Comparison of ENCODE assay signal across 13 mouse cellular contexts in genomic region chr6:16487015-16487630, GRCm38 (mm10).
DNase-seq lines count a peak whose midpoint lies in the region; ATAC-seq lines count a peak whose summit lies in the region.
"Had no signal": no experiment of that assay in that cellular context is flagged by ENCODE, and none has a peak within 500 bp of the region (broad histone marks: within the 10 kb centered on the region; RNA-seq: fewer than 3 reads in every experiment).

No protein-coding gene starts in this region.

- H3K4me2 ChIP-seq in hindbrain, embryonic 15.5 days = no peak overlapping the region
- H3K4me2 ChIP-seq in hindbrain, embryonic 12.5 days (replicated peaks) = no peak overlapping the region
- H3K4me2 ChIP-seq: kidney, embryonic 15.5 days; neural tube, embryonic 13.5 days had no signal

- ATAC-seq in hindbrain, embryonic 15.5 days (ENCODE audit: low FRiP score, low read depth) = peak; percentile 81; the same call in 1 of the 2 replicates
- ATAC-seq in hindbrain, embryonic 12.5 days (ENCODE audit: low FRiP score) = no peak
- no peak for ATAC-seq in erythroid progenitor cell, adult 5-6 weeks (replicated peaks; ENCODE audit: low FRiP score, poor library complexity, severe bottlenecking)
- ATAC-seq in monocyte, adult 5-6 weeks (replicated peaks; ENCODE audit: insufficient number of reproducible peaks, low FRiP score, low TSS enrichment, poor library complexity, severe bottlenecking) = no peak
- ATAC-seq: CD4-positive, CD25-positive, alpha-beta regulatory T cell, adult 4 months had no signal

- no peaks in the 10 kb centered on the region for H3K4me1 ChIP-seq in hindbrain, embryonic 15.5 days (replicated peaks)
- H3K4me1 ChIP-seq in hindbrain, embryonic 12.5 days = no peaks in the 10 kb centered on the region
- H3K4me1 ChIP-seq: kidney, embryonic 15.5 days had no signal

- H3K4me3 ChIP-seq in hindbrain, embryonic 15.5 days = no peak overlapping the region
- no peak overlapping the region for H3K4me3 ChIP-seq in hindbrain, embryonic 12.5 days
- H3K4me3 ChIP-seq: kidney, embryonic 15.5 days; neural tube, embryonic 13.5 days had no signal

- H3K36me3 ChIP-seq in hindbrain, embryonic 15.5 days = no peaks in the 10 kb centered on the region
- no peaks in the 10 kb centered on the region for H3K36me3 ChIP-seq in hindbrain, embryonic 12.5 days
- H3K36me3 ChIP-seq: kidney, embryonic 15.5 days; neural tube, embryonic 13.5 days had no signal

- intact Hi-C loops in left cerebral cortex, postnatal 36 days (cut with DNase I) = no loop called here

- 81% methylated on average over 8 of the region's 8 CpGs for WGBS in hindbrain, embryonic 15.5 days
- 86% methylated on average over 8 of the region's 8 CpGs for WGBS in hindbrain, embryonic 12.5 days

- peak; percentile 10 for DNase-seq in cerebellum, adult 11-12 months
- DNase-seq in frontal cortex, postnatal 10 days (ENCODE audit: low spot score in 2 of 2) = peak; percentile 18
- peak; percentile 26 to 57 for DNase-seq in left cerebral cortex, postnatal 36 days (ENCODE audit: low spot score in 2 of 2)
- DNase-seq in adrenal gland, adult 8-10 months = no peak
- DNase-seq: embryo, embryonic 11 days; lung, postnatal 4 days had no signal

- H3K9me3 ChIP-seq in hindbrain, embryonic 15.5 days = no peaks in the 10 kb centered on the region
- no peaks in the 10 kb centered on the region for H3K9me3 ChIP-seq in hindbrain, embryonic 12.5 days (replicated peaks)
- H3K9me3 ChIP-seq: kidney, embryonic 15.5 days; neural tube, embryonic 13.5 days had no signal

- no peaks in the 10 kb centered on the region for H3K27me3 ChIP-seq in hindbrain, embryonic 15.5 days
- no peaks in the 10 kb centered on the region for H3K27me3 ChIP-seq in hindbrain, embryonic 12.5 days
- H3K27me3 ChIP-seq: kidney, embryonic 15.5 days; neural tube, embryonic 13.5 days had no signal

- no peak overlapping the region for H3K9ac ChIP-seq in hindbrain, embryonic 15.5 days
- no peak overlapping the region for H3K9ac ChIP-seq in hindbrain, embryonic 12.5 days
- H3K9ac ChIP-seq: kidney, embryonic 15.5 days; neural tube, embryonic 13.5 days had no signal

- no peak overlapping the region for H3K27ac ChIP-seq in hindbrain, embryonic 15.5 days (replicated peaks)
- H3K27ac ChIP-seq in hindbrain, embryonic 12.5 days = no peak overlapping the region
- H3K27ac ChIP-seq: kidney, embryonic 15.5 days; neural tube, embryonic 13.5 days had no signal
